Mouse (Mus musculus): Measurements from ENCODE around the gene Cdh23.

Gene Cdh23

DNA sequence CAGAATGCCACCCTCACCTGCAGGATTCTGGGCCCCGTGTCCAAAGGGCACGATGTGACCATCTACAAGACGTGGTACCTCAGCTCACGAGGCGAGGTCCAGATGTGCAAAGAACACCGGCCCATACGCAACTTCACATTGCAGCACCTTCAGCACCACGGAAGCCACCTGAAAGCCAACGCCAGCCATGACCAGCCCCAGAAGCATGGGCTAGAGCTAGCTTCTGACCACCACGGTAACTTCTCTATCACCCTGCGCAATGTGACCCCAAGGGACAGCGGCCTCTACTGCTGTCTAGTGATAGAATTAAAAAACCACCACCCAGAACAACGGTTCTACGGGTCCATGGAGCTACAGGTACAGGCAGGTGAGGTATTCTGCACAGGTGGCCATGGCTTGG lies 338.4 kb downstream of the Cdh23 start:
- DNase-seq, result no peak

DNA sequence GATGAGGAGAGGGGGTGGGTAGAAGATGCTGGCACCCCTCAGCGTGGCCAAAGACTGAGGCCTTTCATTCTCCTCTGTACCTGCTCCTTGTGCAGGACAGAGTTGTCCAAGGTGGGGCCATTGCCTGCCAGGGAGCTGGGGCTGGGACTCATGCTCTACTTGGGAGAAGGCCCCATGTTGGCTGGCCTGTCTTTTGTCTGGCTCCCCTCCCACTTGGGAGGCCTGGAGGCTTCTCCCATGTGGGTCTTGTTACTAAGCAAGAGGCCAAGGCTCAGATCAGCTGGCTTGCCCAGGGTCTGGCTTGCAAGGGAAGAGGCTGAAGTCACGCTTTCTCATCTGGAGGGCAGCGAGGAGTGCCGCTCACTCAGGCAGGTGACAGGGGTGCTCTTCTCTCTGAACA lies 338.8 kb downstream of the Cdh23 start:
- DNase-seq, result no peak

DNA sequence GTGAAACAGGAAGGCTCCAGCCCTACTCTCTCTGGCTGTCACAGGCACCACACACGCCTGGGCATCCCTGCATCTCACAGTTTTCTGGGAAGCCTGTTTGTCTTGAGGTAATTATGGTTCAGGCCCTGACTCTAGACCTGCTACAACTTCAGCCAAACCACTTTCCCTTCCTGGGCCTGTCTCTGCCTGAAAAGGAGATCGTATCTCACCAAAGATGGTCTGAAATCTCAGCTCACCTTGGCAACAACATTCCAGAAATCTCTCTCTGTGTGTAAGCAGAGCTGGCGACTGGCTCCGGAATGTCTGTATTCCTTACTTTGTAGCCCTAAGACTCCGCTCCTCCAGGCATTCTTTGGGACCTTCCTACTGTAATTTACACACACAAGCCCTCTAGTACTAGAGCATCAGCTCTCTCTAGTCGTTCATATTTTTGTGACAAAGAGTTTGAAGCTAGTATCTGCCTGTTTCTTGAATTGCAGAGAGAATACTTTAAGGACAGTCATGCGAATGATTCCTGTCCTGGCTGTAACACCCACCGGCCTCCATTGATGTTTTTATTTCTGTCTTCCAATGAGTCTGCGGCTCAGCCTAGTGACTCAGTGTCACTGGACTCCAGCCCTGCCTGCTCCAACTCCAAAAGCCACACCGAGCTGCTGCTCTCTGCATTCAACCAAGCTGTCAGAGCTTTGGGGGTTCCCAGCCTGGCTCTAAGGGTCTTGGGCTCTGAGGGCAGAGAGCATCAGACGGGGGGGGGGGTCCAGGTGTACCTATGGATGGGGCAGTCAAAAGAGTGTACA lies 341.2 kb downstream of the Cdh23 start:
- DNase-seq, result no peak

DNA sequence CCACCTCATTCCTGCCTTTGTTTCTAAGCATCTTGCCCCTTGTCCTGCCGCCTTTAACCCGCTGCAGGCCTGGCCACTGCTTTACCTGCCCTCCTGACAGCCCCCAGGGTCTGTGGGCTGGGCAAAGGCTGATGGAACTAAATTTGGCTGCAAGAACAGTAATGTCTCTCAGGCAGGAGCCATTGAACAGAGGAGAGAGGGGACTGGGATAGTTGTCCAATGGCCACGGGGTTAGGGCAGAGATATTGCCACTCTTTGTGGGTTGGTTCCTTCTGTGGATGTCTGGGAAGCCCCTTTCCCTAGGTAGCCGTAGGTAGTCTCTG lies 342.3 kb downstream of the Cdh23 start:
- no peak for DNase-seq

DNA sequence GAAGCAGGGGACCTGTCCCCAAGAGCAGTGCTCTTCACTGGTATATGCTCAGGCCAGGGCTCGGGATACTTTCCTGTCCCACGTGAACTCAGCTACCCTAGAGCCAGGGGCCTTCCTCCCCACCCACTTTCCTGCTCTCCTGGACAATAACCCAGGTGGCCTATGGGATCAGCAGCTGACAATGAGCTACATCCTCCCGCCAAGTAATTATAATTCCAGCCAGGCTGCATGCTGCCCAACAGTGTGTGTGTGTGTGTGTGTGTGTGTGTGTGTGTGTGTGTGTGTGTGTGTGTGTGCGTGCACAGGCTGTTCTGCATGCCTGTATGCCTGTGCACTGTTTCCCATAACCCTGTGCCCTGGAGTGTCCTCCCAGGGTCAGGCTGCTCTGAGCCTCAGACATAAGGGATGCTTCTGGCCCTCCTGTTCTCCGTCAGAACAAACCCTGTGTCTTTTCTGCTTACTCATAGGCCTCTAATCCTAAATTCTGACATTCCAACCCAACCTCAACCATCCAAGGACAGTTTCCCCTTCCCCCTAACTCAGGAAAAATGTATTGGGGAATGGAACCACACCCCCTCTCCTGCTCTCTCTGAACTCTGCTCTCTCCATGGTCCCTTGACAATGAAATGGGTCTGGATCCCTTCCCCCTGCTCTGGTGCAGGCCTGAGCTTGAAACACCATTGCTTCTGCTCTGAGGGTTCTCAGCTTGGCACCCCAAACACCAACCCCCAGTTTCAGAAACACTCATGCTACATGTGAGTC lies 342.9 kb downstream of the Cdh23 start:
- no peak for DNase-seq

DNA sequence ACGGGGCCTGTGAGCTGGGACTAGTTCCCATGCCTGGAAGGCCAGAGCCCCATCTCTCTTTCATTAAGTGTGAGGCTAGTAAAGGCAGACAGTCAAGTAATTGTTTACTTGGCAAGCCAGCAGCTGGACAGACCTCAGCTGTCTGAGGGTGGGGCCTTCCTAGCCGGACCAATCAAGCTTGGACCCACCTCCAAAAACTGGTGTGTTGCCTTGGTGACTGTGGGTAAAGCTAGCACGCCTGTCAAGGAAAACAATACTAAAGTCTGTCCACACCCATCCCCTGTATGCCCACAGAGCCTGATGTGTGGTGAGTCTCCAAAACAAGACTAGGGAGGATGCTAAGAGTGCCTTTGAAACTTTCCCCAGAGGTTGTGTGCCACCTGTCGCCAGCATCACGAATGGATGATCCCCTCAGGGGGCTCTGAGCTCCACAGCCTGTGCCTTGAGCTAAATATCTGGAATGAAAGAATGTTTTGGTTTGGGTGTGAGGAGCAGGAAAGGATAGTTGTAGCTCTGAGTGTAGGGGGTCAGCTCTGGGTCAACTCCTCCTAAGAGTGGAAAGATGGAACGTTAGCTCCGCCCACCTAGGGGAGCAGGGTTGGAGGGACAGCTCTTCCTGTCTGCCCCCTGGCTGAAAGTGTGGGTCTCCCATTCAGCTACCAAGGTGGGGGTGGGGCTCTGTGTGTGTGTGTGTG lies 344.4 kb downstream of the Cdh23 start:
- no peak for DNase-seq

DNA sequence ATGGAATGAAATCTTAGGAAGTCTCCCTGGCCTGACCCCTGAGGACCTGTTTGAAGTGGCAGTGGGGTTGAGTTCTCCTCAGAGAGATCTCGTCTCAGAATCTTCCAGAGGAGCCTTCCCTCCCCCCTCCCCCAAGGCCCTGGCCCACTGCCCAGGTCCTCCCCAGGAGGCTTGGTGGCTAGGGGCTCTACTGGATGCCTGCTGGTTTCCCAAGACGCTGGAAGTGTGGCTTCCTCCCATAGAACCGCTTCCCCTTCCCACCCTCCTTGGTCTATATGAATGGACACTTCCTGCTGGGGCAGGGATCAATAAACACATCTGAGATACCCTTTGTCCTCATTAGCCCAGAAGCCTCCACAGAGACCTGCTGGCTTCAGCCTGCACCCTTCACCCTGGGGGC lies 345.0 kb downstream of the Cdh23 start:
- DNase-seq, result no peak

DNA sequence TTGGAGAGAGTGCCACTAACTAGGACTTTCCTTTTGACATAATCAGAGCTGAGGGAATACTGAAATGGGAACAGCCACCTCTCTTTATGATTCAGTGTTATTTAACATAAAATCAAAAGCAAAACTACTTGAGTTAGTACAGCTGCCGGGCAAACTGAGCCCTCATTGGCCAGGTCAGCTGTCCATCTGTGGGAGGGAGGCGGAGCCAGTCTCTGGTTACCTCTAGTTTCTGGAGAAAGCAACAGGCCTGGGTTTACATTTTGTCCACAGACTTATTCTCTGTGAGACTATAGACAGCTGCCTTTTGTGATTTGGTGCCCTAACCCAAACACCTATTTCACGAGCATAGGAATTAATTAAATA lies 345.5 kb downstream of the Cdh23 start:
- no peak for DNase-seq

DNA sequence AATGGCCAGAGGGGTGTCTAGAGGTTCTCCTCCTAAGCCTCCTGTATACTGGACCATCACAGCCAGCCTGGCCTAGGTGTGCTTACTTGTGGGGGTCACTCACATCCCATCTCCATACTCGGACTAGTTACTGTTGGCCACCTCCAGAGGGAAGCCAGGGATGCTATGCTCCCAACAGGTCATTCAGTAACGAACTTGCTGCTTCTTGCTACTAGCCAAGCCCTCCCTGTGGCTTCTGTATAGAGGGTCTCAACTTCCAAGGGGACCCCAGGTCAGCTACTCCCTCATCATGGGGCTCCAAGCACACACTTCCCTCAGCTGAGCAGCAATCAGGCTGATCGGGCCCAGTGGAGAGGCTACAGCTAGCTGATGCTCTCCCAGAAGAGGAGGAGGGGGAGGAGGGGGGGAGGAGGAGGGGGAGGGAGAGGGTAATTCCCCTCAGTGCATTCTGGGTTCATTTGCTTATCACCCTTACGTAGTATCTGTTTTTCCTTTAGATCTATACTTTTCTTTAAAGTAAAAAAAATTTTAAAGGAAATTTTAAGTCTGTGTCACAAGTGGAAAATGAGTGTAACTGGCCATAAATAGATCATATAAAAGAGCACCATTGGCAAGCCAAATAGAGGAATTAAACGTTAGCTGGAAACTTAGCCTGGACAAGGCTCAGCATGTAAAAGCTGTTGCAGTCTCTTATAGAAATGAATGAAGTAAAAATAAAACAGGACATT lies 346.0 kb downstream of the Cdh23 start:
- no peak for DNase-seq

DNA sequence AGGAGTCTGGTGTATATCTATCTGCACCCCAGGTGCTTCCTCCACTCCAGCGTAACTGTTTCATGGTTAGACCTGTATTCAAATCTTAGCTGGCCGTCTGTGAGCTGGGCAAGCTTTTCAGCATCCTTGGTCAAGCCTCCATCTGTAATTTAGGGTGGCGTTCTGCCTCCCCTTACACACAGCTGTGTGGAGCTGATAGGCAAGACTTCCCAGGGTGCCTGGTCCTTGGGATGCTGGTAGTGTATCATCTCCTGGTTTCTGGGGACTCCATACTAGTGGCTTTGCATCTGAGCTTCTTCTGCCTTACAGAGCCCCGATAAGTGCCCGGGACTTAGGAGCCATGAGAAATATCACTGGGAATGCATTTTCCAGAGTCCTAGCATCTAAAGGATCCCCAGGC lies 346.6 kb downstream of the Cdh23 start:
- no peak for DNase-seq

DNA sequence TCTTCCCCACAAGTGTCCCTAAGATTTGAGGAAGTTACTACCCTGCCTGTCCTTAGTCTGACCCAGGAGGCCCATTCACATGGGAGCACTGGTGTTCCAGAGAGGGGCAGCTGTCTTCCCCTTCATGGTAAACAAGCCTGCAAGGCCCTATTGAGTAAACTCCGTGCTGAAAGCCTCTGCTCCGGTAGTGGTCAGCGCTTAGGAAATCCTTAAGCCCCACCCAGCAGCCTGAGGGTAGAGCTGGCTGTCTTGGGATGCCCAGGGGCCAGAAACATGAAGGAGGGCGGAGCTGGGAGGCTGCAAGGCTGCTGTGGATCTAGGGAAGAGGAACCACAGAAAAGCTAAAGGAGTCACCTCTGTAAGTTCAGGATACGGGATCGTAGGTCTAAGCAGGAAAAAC lies 347.2 kb downstream of the Cdh23 start:
- no peak for DNase-seq

DNA sequence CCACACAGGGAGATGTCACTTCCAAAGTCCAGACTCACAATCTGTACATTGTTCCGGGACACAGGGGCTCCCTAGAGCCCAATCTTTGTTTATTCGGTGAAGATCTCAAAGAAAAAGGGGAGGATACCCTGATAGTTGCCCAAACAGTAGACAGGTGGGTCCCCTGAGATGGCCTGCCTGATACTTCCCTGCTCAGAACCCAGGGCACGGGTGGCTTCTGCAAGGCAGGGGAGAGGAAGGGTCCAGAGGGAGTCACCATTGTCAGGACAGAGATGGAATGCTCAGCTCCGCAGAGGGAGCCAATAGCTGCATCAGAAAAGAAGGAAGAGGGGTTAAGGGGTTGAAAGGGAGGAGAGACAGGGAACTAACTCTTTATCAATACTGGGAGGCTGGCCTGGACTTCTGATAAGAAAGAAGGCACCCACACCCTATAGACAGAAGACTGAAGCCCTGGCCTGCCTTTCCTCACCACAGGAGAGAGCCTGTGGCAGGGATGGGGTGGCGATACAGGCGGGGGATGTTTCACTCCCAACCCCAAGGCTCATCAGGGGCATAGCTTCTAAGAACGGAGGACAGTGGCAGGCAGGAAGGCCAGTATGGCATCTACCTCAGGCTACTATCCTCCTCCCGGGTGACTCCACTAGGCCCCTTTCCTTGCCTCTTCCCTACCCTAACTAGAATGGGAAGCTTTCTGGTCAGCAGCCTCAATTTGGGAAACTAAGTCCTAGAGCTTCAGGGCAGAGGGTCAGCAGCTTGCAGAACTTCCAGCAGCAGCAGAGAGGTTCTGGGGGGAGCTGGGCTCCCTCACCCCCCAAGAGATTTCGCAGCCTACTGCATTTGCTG lies 348.3 kb downstream of the Cdh23 start:
- no peak for DNase-seq

DNA sequence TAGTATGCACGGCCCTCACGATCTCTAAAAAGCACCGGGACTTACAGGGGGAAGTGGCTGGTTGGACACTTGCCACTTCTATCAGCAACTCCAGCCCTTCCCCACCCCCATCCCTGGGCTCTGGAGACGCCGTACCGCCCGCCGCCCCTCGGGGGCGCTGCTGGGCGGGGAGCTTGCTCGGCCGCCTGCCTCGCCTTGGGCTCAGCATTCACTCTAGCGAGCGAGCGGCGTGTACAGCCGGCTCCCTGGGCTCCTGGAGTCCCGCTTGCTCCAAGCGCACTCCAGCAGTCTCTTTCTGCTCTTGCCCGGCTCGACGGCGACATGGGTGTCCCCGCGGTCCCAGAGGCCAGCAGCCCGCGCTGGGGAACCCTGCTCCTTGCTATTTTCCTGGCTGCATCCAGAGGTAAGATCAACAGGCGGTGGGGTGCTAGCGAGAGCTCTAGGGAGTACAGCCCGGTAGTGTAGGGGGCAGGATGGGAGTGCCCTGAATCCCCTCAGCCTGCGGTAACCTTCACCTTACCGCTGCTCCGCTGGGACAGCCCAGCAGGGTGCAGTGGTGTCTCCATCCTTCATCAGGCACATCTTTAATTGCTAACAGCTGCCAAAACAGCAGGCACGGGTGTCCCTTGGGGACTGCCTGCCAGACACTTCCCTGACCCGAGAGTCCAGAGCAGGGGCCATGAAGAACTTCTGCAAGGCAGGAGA lies 349.4 kb downstream of the Cdh23 start, which contains the start of gene Vsir:
TSS of gene Vsir (plus strand) at position 151 of the 705 bp plus-strand sequence.
- peak; percentile 12 for DNase-seq

DNA sequence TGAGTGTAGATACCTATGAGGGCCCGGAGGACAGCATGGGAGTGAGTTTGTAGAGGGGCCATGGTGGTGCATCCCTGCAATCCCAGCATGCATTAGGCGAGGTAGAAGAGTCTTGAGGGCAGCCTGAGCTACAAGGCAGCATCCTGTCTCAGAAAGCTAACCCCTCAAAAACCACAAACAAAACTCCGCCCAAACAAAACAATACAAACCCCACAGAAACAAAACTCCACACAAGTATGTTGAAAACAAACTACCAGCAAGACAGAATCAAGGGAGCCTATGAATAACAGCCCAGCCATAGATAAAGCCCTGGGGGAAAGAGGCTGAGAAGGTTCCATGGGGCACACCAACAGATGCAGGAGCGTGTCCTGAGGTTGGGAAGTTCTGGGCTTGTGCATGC lies 350.2 kb downstream of the Cdh23 start:
- DNase-seq, result no peak

DNA sequence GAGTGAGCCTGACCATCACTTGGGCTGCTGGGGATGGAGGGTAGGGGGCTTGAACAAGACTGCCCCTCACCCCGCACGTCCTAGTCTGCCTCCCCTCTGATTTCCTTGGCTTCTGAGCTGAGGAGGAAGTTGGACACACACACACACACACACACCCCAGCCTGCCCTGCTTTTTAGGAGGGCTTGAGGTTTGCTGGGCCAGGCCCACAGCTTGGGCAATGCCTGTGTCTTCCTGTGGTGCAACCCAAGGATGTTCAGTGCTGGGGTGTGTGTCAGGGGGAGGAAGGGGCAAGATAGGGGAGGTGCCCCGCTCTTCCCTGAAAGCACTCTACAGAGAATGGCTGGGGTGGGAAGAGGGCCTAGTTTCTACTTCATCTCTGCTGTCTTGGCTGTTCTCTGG lies 352.2 kb downstream of the Cdh23 start:
- no peak for DNase-seq

DNA sequence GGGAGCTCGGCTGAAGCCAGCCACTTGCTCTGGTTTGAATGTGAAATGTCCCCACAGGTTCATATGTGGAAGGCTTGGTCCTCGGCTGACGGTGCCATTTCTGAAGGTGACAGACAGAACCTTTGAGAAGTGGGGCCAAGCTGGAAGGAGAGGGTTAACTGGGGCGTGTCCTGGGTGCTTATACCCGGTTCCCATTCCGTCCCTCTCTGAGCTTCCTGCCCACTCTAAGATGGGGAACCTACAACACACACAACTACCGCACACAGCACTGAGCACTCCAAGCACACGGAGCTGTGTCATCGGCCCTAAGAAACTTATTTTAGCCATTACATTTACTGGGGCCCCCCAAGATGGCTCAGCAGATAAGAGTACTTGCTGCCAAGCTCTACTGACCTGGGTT lies 354.8 kb downstream of the Cdh23 start:
- no peak for DNase-seq

DNA sequence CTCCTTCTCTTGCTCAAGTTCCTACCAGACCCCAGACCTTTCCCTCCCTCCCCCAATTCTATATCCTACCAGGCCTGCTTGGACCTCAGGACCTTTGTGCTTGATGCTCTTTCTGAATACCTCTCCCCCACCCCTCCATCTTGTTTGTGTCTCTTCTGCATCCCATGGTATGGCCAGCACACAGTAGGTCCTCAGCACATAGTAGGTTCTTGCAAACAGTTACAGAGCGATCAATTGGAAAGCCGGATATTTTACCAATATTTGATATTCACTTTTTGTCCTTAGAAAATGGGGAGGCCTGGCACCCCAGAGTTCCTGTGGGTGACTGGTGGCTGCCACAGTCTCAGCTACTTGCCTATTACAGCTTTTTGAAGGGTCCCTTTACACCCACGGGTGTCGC lies 361.3 kb downstream of the Cdh23 start:
- no peak for DNase-seq

DNA sequence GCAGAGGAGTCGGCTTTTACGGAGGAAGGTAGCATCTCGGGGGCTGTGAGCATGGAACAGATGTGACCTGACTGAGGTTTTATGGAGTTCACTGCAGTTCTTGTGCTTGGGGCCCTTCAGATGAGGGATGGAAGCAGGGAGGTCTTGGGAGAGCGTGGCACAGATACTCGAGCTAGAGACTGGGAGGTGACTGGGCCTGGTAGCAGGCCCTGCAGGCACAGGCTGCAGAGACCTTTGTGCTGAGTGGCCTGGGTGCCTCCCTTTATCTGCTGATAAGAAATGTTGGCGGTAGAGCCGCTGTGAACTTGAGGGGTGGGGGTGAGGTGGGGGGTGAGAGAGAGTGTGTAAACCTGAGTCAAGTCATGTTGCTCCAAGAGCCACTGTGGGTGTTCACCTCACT lies 361.7 kb downstream of the Cdh23 start:
- no peak for DNase-seq

DNA sequence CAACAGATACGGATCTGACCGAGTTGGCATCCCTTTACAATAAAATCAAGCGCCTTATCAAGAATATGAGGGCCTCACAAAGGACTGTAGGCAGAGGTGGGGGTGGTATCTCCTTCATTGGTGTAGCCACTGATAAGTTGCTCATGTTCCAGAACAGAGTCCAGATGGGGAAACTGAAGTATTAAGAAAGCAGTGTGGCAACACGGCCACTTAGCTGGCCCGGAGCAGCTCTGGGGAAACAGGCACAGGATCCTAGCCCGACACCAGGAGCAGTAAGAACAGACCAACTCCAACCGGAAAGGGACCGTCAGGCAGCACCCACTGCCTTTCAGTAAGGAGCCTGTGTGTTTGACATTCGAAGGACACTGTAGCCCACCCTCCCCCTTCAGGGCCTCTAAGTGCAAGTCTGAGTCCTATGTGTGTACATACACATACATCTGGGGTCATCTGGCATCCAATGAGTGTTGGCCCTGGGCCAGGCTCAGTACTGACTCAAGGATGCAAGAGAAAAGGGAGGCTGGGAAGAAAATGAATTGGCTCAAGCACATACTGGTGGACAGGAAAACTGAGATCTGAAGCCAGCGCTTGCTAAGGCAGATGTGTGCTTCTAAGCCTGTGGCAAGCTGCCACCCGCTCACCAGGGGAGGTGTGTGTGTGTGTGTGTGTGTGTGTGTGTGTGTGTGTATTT lies 367.2 kb downstream of the Cdh23 start:
- DNase-seq, result no peak

DNA sequence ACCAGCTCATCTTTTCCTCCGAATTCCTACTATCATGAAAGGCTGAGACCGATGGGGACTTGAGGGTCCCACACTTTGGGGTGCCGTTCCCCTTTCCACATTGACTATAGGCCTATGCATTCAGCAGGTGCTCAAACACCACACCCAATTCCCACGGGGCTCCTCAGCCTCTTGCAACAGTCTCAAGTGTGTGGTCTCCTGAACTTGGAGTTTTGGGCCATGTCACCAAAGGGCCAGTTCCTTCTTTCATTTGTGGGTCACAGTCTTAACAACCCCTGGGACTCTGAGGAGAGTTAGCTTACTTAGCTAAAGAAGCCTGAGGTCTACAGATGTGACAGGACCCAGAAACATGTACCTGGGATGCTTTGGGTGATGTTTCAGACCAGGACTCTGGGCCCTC lies 380.1 kb downstream of the Cdh23 start:
- DNase-seq, result no peak

DNA sequence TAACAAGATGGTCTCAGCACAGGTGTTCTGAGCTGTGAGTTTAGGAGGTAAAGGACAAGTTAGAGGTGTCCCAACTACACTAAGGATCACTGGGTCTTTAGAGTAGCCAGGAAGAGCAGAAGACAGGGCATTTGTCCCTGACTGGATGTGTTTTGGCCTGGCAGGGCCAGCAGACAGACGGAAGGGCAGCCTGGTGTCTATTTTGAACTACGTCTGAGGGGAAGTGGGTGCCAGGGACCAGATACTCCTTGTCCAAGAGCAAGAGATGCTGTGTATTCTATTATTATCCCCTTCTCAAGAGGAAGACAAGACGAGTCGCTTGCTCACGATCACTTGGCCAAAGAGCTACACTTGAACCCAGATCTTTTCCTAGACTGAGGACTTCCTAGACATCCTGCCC lies 382.7 kb downstream of the Cdh23 start:
- DNase-seq, result no peak
